Mouse (Mus musculus) thymus, adult 2 months (tissue): Measurements from ENCODE around the gene Alox5.

ENCODE experiments used
- CTCF ChIP-seq: fragments of 200-500 bp; IDR thresholded peaks from 2 replicates; pipeline ENCODE4 v1.5.1; 2012; ENCODE audit warnings: mild to moderate bottlenecking, control low read depth, low read length, moderate library complexity, borderline replicate concordance; ENCODE audit not compliant: control insufficient read depth, poor library complexity, insufficient read depth; ENCODE audit errors: extremely low read depth
- POLR2A ChIP-seq: fragments of 200-500 bp; IDR thresholded peaks from 2 replicates; pipeline ENCODE4 v1.6.1; 2012; ENCODE audit warnings: mild to moderate bottlenecking, low read length, control low read depth, moderate library complexity; ENCODE audit not compliant: control insufficient read depth, poor library complexity, insufficient read depth; ENCODE audit errors: extremely low read depth

GRCm38 (mm10) chr6:116420271-116420670 is 40.7 kb downstream of the Alox5 start:
- TF ChIP-seq CTCF: no peak
- TF ChIP-seq POLR2A: no peak
